Mouse (Mus musculus): ENCODE results near the gene Tbata. TPM values are rescaled to one million over a fixed set of nuclear protein-coding genes. Genes with fewer than 3 reads are reported as not detected.

Gene Tbata
- polyA plus RNA-seq, 1 experiment from 2014 or later = not detected

GRCm38 (mm10) chr10:61236683-61237390 is 65.1 kb downstream of the Tbata start:
- Histone ChIP-seq H3K4me1 (ENCODE audit: insufficient read depth) (no peaks in the 10 kb centered on the region), H3K36me3 (replicated peaks; ENCODE audit: insufficient read depth, low read length) (no peaks in the 10 kb centered on the region), H3K9me3 (ENCODE audit: low read length) (no peaks in the 10 kb centered on the region), H3K27ac (ENCODE audit: low read depth) (no peak overlapping the region), H3K9ac (replicated peaks) (no peak overlapping the region), H3K4me2 (ENCODE audit: low read depth, low read length) (no peak overlapping the region), H3K4me3 (ENCODE audit: low read depth, low read length) (no peak overlapping the region), H3K27me3 (ENCODE audit: insufficient read depth, low read length) (no peaks in the 10 kb centered on the region)
- no peak for TF ChIP-seq CTCF (IDR thresholded peaks at IDR 0.05; ENCODE audit: low read depth)
- no peak for TF ChIP-seq EP300 (IDR thresholded peaks at IDR 0.05; ENCODE audit: low read depth)
- ATAC-seq (no peak), DNase-seq (no peak)
- WGBS (ENCODE audit: insufficient replicate concordance) = 61% methylated on average over 4 of the region's 4 CpGs

GRCm38 (mm10) chr10:61237391-61237785 is 65.6 kb downstream of the Tbata start:
- no peaks in the 10 kb centered on the region for H3K9me3 ChIP-seq (ENCODE audit: low read length)
- no peak overlapping the region for H3K4me2 ChIP-seq (ENCODE audit: low read depth, low read length)
- TF ChIP-seq CTCF (IDR thresholded peaks at IDR 0.05; ENCODE audit: low read depth) (no peak), EP300 (IDR thresholded peaks at IDR 0.05; ENCODE audit: low read depth) (no peak)
- H3K27me3 ChIP-seq (ENCODE audit: insufficient read depth, low read length) = no peaks in the 10 kb centered on the region
- no peak overlapping the region for H3K9ac ChIP-seq (replicated peaks)
- no peak overlapping the region for H3K27ac ChIP-seq (ENCODE audit: low read depth)
- no peaks in the 10 kb centered on the region for H3K36me3 ChIP-seq (replicated peaks; ENCODE audit: insufficient read depth, low read length)
- no peak overlapping the region for H3K4me3 ChIP-seq (ENCODE audit: low read depth, low read length)
- no peak for DNase-seq
- no peak for ATAC-seq
- no peaks in the 10 kb centered on the region for H3K4me1 ChIP-seq (ENCODE audit: insufficient read depth)
- 75% methylated on average over 6 of the region's 6 CpGs for WGBS (ENCODE audit: insufficient replicate concordance)

Small RNA genes within 50 kb of the gene (microRNA-seq; reads per million reads assigned to microRNA genes)
- gene Gm44308 = not detected

Other genes starting within 250 kb of the Tbata start
- 333 and 355 TPM in 2 replicates for gene Pcbd1, start 82.6 kb upstream of the Tbata start, polyA plus RNA-seq (2015; fragmentation: Nextera tagmentation; extraction: Ambion mirVana)
- 16.2 and 16.9 TPM in 2 replicates for gene Sgpl1, start 24.3 kb upstream of the Tbata start, polyA plus RNA-seq (2015; fragmentation: Nextera tagmentation; extraction: Ambion mirVana)
- gene Adamts14, start 101.5 kb downstream of the Tbata start, polyA plus RNA-seq (2015; fragmentation: Nextera tagmentation; extraction: Ambion mirVana) = 0.39 and 0.46 TPM in 2 replicates
- 0.13 and 0.21 TPM in 2 replicates for gene Prf1, start 125.9 kb downstream of the Tbata start, polyA plus RNA-seq (2015; fragmentation: Nextera tagmentation; extraction: Ambion mirVana)
- gene Pald1, start 211.6 kb downstream of the Tbata start, polyA plus RNA-seq (2015; fragmentation: Nextera tagmentation; extraction: Ambion mirVana) = 3.7 and 3.8 TPM in 2 replicates
- 0.08 and 0.19 TPM in 2 replicates for gene Nodal, start 246.0 kb downstream of the Tbata start, polyA plus RNA-seq (2015; fragmentation: Nextera tagmentation; extraction: Ambion mirVana)

Data from liver, postnatal 0 days (tissue).